11 mouse cellular contexts compared by ENCODE assay signal in the genomic region with DNA sequence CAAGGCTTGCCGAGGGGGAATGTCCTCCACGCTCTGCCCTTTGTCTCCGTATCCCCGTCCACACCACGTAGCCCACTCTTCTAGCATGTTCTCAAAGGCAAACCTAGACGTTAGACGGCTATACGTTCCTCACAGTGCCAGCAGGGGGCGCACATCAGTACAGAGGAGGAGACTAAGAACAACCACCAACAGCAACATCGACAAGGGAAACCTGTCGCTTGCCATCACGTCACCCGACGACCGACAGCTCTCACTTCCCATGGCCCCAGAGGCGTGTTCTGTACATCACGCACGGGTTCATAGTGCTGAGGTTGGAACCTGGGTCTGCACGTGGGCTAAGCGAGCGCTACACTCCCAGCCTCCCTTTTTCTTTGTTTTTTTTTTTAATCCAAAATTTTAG.
DNase-seq lines count a peak whose midpoint lies in the region; ATAC-seq and TF ChIP-seq lines count a peak whose summit lies in the region.
"Had no signal": no experiment of that assay in that cellular context is flagged by ENCODE, and none has a peak within 500 bp of the region (broad histone marks: within the 10 kb centered on the region; RNA-seq: fewer than 3 reads in every experiment).

No protein-coding gene starts in this region.

- DNase-seq in CD4-positive, CD25-positive, alpha-beta regulatory T cell, adult 2 months (ENCODE audit: low read depth, low spot score): peak; percentile 68
- DNase-seq in liver, embryonic 14.5 days (ENCODE audit: low read depth in 3 of 3, low spot score in 3 of 3): no peak
- no peak for DNase-seq in ovary, postnatal 10 days (ENCODE audit: low spot score)
- DNase-seq in spleen, postnatal 4 days (ENCODE audit: low spot score in 2 of 2): no peak
- DNase-seq: kidney, adult 9 months had no signal

- no peaks in the 10 kb centered on the region for H3K27me3 ChIP-seq in intestine, postnatal 0 days (replicated peaks; ENCODE audit: control insufficient read depth, insufficient read depth, low read length)
- H3K27me3 ChIP-seq in intestine, embryonic 15.5 days (replicated peaks): no peaks in the 10 kb centered on the region
- H3K27me3 ChIP-seq in E14TG2a.4 (ENCODE audit: insufficient read depth, low read length): peaks cover 32% of the 10 kb centered on the region
- H3K27me3 ChIP-seq in liver, embryonic 14.5 days (ENCODE audit: control insufficient read depth, insufficient read depth, low read length): no peaks in the 10 kb centered on the region
- H3K27me3 ChIP-seq: embryonic facial prominence, embryonic 15.5 days had no signal

- H3K4me1 ChIP-seq in intestine, postnatal 0 days (replicated peaks; ENCODE audit: control insufficient read depth, insufficient read depth, low read length): no peaks in the 10 kb centered on the region
- peaks cover 8% of the 10 kb centered on the region; the same call in 1 of the 2 replicates for H3K4me1 ChIP-seq in intestine, embryonic 15.5 days (replicated peaks)
- peaks cover 32% of the 10 kb centered on the region for H3K4me1 ChIP-seq in E14TG2a.4 (replicated peaks; ENCODE audit: low read depth, low read length)
- no peaks in the 10 kb centered on the region for H3K4me1 ChIP-seq in liver, embryonic 14.5 days (replicated peaks; ENCODE audit: control insufficient read depth in 2 of 2, insufficient read depth in 2 of 2, low read length in 1 of 2)

- no peaks in the 10 kb centered on the region for H3K9me3 ChIP-seq in intestine, postnatal 0 days (ENCODE audit: control insufficient read depth)
- H3K9me3 ChIP-seq in intestine, embryonic 15.5 days: no peaks in the 10 kb centered on the region
- H3K9me3 ChIP-seq in E14TG2a.4 (ENCODE audit: low read length): peaks cover 4% of the 10 kb centered on the region; the same call in 1 of the 2 replicates
- H3K9me3 ChIP-seq in liver, embryonic 14.5 days (ENCODE audit: control insufficient read depth, low read length): no peaks in the 10 kb centered on the region
- H3K9me3 ChIP-seq: embryonic facial prominence, embryonic 15.5 days had no signal

- no peak overlapping the region for H3K27ac ChIP-seq in intestine, postnatal 0 days (ENCODE audit: low read depth, low read length)
- no peak overlapping the region for H3K27ac ChIP-seq in intestine, embryonic 15.5 days
- H3K27ac ChIP-seq in liver, embryonic 14.5 days: no peak overlapping the region
- H3K27ac ChIP-seq: embryonic facial prominence, embryonic 15.5 days had no signal

- TF ChIP-seq EP300 in liver, embryonic 14.5 days (IDR thresholded peaks at IDR 0.05; ENCODE audit: low read depth): no peak

- peak; percentile 68 for TF ChIP-seq CTCF in intestine, postnatal 0 days (IDR thresholded peaks at IDR 0.05; ENCODE audit: low read depth)
- peak; percentile 79 for TF ChIP-seq CTCF in E14TG2a.4 (conservative IDR thresholded peaks at IDR 0.05; ENCODE audit: low read length)
- TF ChIP-seq CTCF in liver, embryonic 14.5 days (IDR thresholded peaks at IDR 0.05; ENCODE audit: low read depth): peak; percentile 85

- no peak overlapping the region for H3K4me3 ChIP-seq in intestine, postnatal 0 days (ENCODE audit: low read depth, low read length)
- H3K4me3 ChIP-seq in intestine, embryonic 15.5 days (replicated peaks): no peak overlapping the region
- peak overlapping the region; percentile 11; the same call in 1 of the 2 replicates for H3K4me3 ChIP-seq in E14TG2a.4 (replicated peaks; ENCODE audit: low read length)
- H3K4me3 ChIP-seq in liver, embryonic 14.5 days (ENCODE audit: insufficient read depth in 1 of 2, low read depth in 2 of 2, low read length in 2 of 2): no peak overlapping the region
- H3K4me3 ChIP-seq: embryonic facial prominence, embryonic 15.5 days had no signal

- H3K9ac ChIP-seq in intestine, postnatal 0 days (ENCODE audit: low read depth, low read length): no peak overlapping the region
- no peak overlapping the region for H3K9ac ChIP-seq in intestine, embryonic 15.5 days
- no peak overlapping the region for H3K9ac ChIP-seq in liver, embryonic 14.5 days (replicated peaks)
- H3K9ac ChIP-seq: embryonic facial prominence, embryonic 15.5 days had no signal

- 65% methylated on average over 21 of the region's 21 CpGs for WGBS in intestine, postnatal 0 days
- WGBS in intestine, embryonic 15.5 days: 60% methylated on average over 21 of the region's 21 CpGs
- WGBS in liver, embryonic 14.5 days (ENCODE audit: insufficient replicate concordance): 45% methylated on average over 21 of the region's 21 CpGs

- H3K4me2 ChIP-seq in intestine, postnatal 0 days (replicated peaks; ENCODE audit: low read depth): no peak overlapping the region
- H3K4me2 ChIP-seq in intestine, embryonic 15.5 days (replicated peaks): no peak overlapping the region
- no peak overlapping the region for H3K4me2 ChIP-seq in liver, embryonic 14.5 days (ENCODE audit: low read depth)
- H3K4me2 ChIP-seq: embryonic facial prominence, embryonic 15.5 days had no signal

- ATAC-seq in CD4-positive, CD25-positive, alpha-beta regulatory T cell, adult 4 months: no peak
- no peak for ATAC-seq in intestine, postnatal 0 days
- ATAC-seq in intestine, embryonic 15.5 days: no peak
- no peak for ATAC-seq in liver, embryonic 14.5 days (ENCODE audit: insufficient read depth)
- ATAC-seq: midbrain, embryonic 16.5 days had no signal

- H3K36me3 ChIP-seq in intestine, postnatal 0 days (ENCODE audit: control insufficient read depth, insufficient read depth): no peaks in the 10 kb centered on the region
- no peaks in the 10 kb centered on the region for H3K36me3 ChIP-seq in intestine, embryonic 15.5 days
- no peaks in the 10 kb centered on the region for H3K36me3 ChIP-seq in E14TG2a.4 (ENCODE audit: insufficient read depth, low read length)
- no peaks in the 10 kb centered on the region for H3K36me3 ChIP-seq in liver, embryonic 14.5 days (replicated peaks; ENCODE audit: control insufficient read depth, insufficient read depth, low read depth)
- H3K36me3 ChIP-seq: embryonic facial prominence, embryonic 15.5 days had no signal
